Mouse (Mus musculus): Measurements from ENCODE around the gene Ncln.
"Not testable (repeated sequence)": the region's sequence is repeated elsewhere in the genome, so short reads cannot be mapped to it uniquely, and the experiment has no call there.

Gene Ncln

GRCm38 (mm10) chr10:81462415-81462804 is 33.8 kb downstream of the Ncln start:
- no peak for DNase-seq (ENCODE audit: low spot score)

- no peak for DNase-seq (ENCODE audit: low spot score)
Measured at GRCm38 (mm10) chr10:81461673-81462414, 34.3 kb downstream of the Ncln start.

- DNase-seq (ENCODE audit: low spot score), result no peak
Measured at GRCm38 (mm10) chr10:81460951-81461350, 35.2 kb downstream of the Ncln start.

- no peak for DNase-seq (ENCODE audit: low spot score)
Measured at GRCm38 (mm10) chr10:81460471-81460870, 35.7 kb downstream of the Ncln start.

- DNase-seq (ENCODE audit: low spot score), result no peak
Measured at GRCm38 (mm10) chr10:81459399-81459798, 36.8 kb downstream of the Ncln start.

GRCm38 (mm10) chr10:81458267-81458666 is 37.9 kb downstream of the Ncln start:
- DNase-seq (ENCODE audit: low spot score), result no peak

GRCm38 (mm10) chr10:81457624-81458023 is 38.6 kb downstream of the Ncln start:
- DNase-seq (ENCODE audit: low spot score), result no peak

- no peak for DNase-seq (ENCODE audit: low spot score)
Measured at GRCm38 (mm10) chr10:81456983-81457563, 39.1 kb downstream of the Ncln start.

GRCm38 (mm10) chr10:81455181-81455895 is 40.9 kb downstream of the Ncln start, which contains the start of gene Nfic:
Gene Nfic, minus strand, starts transcription at chr10:81455635.
- no peak for DNase-seq (ENCODE audit: low spot score)

GRCm38 (mm10) chr10:81454106-81454505 is 42.1 kb downstream of the Ncln start:
- no peak for DNase-seq (ENCODE audit: low spot score)

GRCm38 (mm10) chr10:81452947-81453288 is 43.3 kb downstream of the Ncln start:
- no peak for DNase-seq (ENCODE audit: low spot score)

- DNase-seq (ENCODE audit: low spot score), result no peak
Measured at GRCm38 (mm10) chr10:81452237-81452946, 43.8 kb downstream of the Ncln start.

- no peak for DNase-seq (ENCODE audit: low spot score)
Measured at GRCm38 (mm10) chr10:81451365-81451745, 44.8 kb downstream of the Ncln start.

- DNase-seq (ENCODE audit: low spot score), result no peak
Measured at GRCm38 (mm10) chr10:81450641-81451364, 45.4 kb downstream of the Ncln start.

- peak; percentile 77 for DNase-seq (ENCODE audit: low spot score)
Measured at GRCm38 (mm10) chr10:81450140-81450539, 46.1 kb downstream of the Ncln start.

- DNase-seq (ENCODE audit: low spot score), result not testable (repeated sequence)
Measured at GRCm38 (mm10) chr10:81445516-81445915, 50.7 kb downstream of the Ncln start.

GRCm38 (mm10) chr10:81441019-81441418 is 55.2 kb downstream of the Ncln start:
- no peak for DNase-seq (ENCODE audit: low spot score)

Data from T-cell, adult 2 months (primary cell).